Mouse (Mus musculus) midbrain, embryonic 13.5 days (tissue): ENCODE measurements around the gene Psmd2. TPM values are rescaled to one million over a fixed set of nuclear protein-coding genes. Genes with fewer than 3 reads are reported as not detected.
A peak's percentile ranks its signal among the peaks of the same experiment; 100 is the strongest.
"Not testable (repeated sequence)": the region's sequence is repeated elsewhere in the genome, so short reads cannot be mapped to it uniquely, and the experiment has no call there.

Source experiments
- ATAC-seq: fragments of 200-750 bp; cut with Nextera tagmentation; 2 replicates; pipeline ENCODE4 v1.8.0; 2017; ENCODE audit warnings: mild to moderate bottlenecking, moderate TSS enrichment, moderate library complexity
- H3K27ac ChIP-seq: fragments of 300-500 bp; sonication (generic); 2 replicates; pipeline ENCODE4 v1.5.1; 2015; ENCODE audit warnings: inconsistent platforms, mild to moderate bottlenecking, moderate library complexity
- H3K27me3 ChIP-seq: fragments of 300-500 bp; sonication (generic); 2 replicates; pipeline ENCODE4 v1.6.1; 2015; ENCODE audit warnings: mild to moderate bottlenecking, inconsistent platforms
- H3K36me3 ChIP-seq: fragments of 300-500 bp; sonication (generic); 2 replicates; pipeline ENCODE4 v1.6.1; 2015; ENCODE audit warnings: mild to moderate bottlenecking, inconsistent platforms
- H3K4me1 ChIP-seq: fragments of 300-500 bp; sonication (generic); replicated peaks from 2 replicates; pipeline ENCODE4 v1.6.1; 2015; ENCODE audit warnings: inconsistent platforms
- H3K4me2 ChIP-seq: fragments of 300-500 bp; sonication (generic); replicated peaks from 2 replicates; pipeline ENCODE4 v1.6.1; 2015; ENCODE audit warnings: moderate library complexity, mild to moderate bottlenecking, inconsistent platforms
- H3K4me3 ChIP-seq: fragments of 300-500 bp; sonication (generic); replicated peaks from 2 replicates; pipeline ENCODE4 v1.5.1; 2015; ENCODE audit warnings: mild to moderate bottlenecking, inconsistent platforms
- H3K9ac ChIP-seq: fragments of 300-500 bp; sonication (generic); replicated peaks from 2 replicates; pipeline ENCODE4 v1.6.1; 2015; ENCODE audit warnings: mild to moderate bottlenecking, inconsistent platforms
- H3K9me3 ChIP-seq: fragments of 300-500 bp; sonication (generic); 2 replicates; pipeline ENCODE4 v1.6.1; 2016; ENCODE audit warnings: mild to moderate bottlenecking, inconsistent platforms
- WGBS: fragments of 180-500 bp; shearing (Covaris S2); methylation state at CpG from one replicate; pipeline ENCODE4 v1.1.7; 2015; 5-methylcytosine and 5-hydroxymethylcytosine counted together
- polyA plus RNA-seq: library from polyadenylated mRNA; unstranded; fragments of >200 nt; fragmentation: Nextera tagmentation; extraction: Ambion mirVana; gene quantifications from 2 replicates; pipeline ENCODE4 v1.2.1, GENCODE M21; 2015

Psmd2 gene
- polyA plus RNA-seq, 1 experiment from 2014 or later = 380 TPM

DNA sequence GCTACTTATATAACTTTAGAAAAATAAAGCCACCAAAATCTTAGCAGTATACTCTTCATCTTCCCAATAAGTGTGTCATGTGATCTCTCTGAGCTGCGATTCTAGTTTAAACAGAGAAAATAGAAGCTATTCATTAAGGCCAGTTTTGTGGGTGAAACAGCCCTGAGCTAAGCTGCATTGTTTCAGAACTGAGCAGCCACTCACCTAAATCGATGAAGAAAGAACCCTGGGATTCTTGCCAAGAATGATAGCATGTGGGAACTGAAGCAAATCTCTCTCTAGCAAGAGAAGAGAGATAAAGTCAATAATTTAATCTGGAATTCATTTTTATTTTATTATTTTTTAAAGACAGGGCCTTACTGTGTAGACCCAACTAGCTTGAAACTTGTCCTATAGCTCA is 28.2 kb upstream of the Psmd2 start:
- H3K36me3 ChIP-seq = no peaks in the 10 kb centered on the region
- H3K4me1 ChIP-seq = peaks cover 34% of the 10 kb centered on the region
- H3K4me3 ChIP-seq = no peak overlapping the region
- no peak for ATAC-seq
- H3K4me2 ChIP-seq = no peak overlapping the region
- no peaks in the 10 kb centered on the region for H3K9me3 ChIP-seq
- H3K27ac ChIP-seq = no peak overlapping the region
- no peaks in the 10 kb centered on the region for H3K27me3 ChIP-seq
- WGBS = 41% methylated on average over 2 of the region's 2 CpGs
- 0 out of 2 replicates have a peak overlapping the region, but pooled peaks have one; percentile 92 for H3K9ac ChIP-seq

DNA sequence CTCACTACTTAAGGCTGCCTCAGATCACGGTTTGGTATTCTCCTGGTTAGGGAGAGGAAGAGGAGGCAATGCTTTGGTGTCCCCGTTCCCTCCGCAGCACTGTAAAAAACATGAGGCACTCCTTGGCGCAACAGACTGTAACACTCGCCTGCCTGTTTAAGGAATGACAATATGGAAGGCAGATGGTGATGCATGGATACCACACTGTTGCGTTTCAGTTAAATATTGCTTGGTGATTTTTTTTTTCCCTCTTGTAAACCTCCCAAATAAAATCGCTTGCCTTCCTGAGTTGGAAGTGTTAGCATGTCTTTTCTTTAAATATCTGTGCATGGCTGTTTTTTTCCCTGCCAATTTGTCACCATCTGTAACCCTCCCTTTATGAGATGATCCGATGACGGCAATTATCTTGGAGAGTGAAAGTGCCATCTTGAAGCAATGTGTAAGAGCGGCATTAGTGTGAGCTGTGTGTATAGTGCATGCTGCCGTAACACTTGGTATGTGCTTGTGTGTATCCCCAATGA is 22.5 kb upstream of the Psmd2 start:
- peaks cover 17% of the 10 kb centered on the region for H3K4me1 ChIP-seq
- ATAC-seq = 0 out of 2 replicates have a peak, but pooled peaks have one; percentile 31
- WGBS = 64% methylated on average over 11 of the region's 11 CpGs
- peaks cover 7% of the 10 kb centered on the region; the same call in 1 of the 2 replicates for H3K36me3 ChIP-seq
- no peak overlapping the region for H3K9ac ChIP-seq
- peak overlapping the region; percentile 66; the same call in 1 of the 2 replicates for H3K4me3 ChIP-seq
- no peaks in the 10 kb centered on the region for H3K9me3 ChIP-seq
- peaks cover 6% of the 10 kb centered on the region; the same call in 1 of the 2 replicates for H3K27me3 ChIP-seq
- H3K27ac ChIP-seq = no peak overlapping the region
- H3K4me2 ChIP-seq = peak overlapping the region; percentile 94

DNA sequence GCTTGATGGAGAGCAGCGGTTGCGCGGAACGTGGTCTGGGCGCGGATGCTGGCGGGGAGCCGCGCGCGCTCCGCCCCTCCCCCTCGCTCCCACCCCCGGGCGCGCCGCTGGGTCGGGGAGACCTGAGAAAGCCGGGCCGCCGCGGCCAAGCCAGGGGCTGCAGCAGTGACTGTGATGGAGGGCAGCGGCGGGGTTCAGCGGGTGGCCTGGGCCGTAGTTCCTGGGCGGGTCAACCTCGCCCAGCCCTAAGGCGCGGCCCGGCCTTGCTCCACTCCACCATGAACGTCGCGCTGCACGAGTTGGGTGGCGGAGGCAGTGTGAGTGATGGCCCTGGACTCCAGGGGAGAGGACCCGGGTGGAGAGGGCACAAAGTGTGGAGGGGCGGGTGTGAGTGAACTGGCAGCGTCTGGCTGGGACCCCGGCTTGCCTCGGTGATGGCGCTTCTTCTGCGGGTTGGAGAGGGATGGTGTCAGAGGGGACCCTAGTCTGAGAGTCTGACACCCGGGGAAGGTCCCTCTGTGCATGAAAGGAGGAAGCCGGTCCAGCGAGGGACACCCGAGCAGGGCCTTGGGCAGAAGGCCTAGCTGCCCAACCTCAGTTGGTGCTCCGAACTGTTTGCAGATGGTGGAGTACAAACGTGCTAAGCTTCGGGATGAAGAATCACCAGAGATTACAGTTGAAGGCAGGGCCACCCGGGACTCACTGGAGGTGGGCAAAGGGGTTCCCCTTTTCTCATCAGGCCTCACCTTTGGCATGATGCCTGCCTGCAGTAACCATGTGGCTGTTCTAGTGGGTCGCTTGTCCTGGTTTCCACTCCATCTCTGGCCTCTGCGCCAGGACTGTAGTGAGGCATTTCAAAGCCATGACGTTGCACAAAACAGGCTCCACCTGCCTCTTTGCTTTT is 21.5 kb upstream of the Psmd2 start, which contains the start of gene Ece2:
Gene Ece2, plus strand, starts transcription at position 98 of the 904 bp plus-strand sequence.
- peak within 1 kb of the TSS; percentile 66 for H3K4me3 ChIP-seq
- H3K9ac ChIP-seq = peak within 1 kb of the TSS; percentile 82
- H3K4me1 ChIP-seq = peaks cover 17% of the 10 kb centered on the region
- ATAC-seq = peak; percentile 71
- no peak within 1 kb of the TSS for H3K27ac ChIP-seq
- 8% methylated on average over 53 of the region's 54 CpGs for WGBS
- peaks cover 6% of the 10 kb centered on the region; the same call in 1 of the 2 replicates for H3K27me3 ChIP-seq
- peak within 1 kb of the TSS; percentile 94 for H3K4me2 ChIP-seq
- H3K9me3 ChIP-seq = no peaks in the 10 kb centered on the region
- peaks cover 7% of the 10 kb centered on the region; the same call in 1 of the 2 replicates for H3K36me3 ChIP-seq

DNA sequence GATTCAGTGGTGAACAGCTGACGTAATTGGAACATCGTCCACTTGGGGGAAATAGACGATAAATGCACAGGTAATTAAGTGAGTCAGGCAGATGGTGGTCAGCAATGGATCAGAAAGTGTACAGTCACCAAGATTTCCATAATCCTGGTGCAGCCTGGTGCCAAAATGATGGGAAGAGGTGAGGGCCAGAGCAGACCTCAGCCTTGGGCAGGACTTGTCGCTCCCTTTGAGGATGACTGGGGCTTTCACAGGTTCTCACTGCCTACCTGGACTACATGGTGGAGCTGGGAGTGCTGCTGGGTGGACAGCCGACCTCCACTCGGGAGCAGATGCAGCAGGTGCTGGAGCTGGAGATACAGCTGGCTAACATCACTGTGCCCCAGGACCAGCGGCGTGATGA is 14.0 kb upstream of the Psmd2 start:
- H3K4me3 ChIP-seq = no peak overlapping the region
- H3K4me1 ChIP-seq = 0 out of 2 replicates have a peak, but pooled peaks cover 4% of the 10 kb centered on the region
- H3K9me3 ChIP-seq = no peaks in the 10 kb centered on the region
- H3K4me2 ChIP-seq = no peak overlapping the region
- no peak for ATAC-seq
- 86% methylated on average over 8 of the region's 8 CpGs for WGBS
- no peak overlapping the region for H3K27ac ChIP-seq
- no peaks in the 10 kb centered on the region for H3K27me3 ChIP-seq
- peaks cover 5% of the 10 kb centered on the region; the same call in 1 of the 2 replicates for H3K36me3 ChIP-seq
- no peak overlapping the region for H3K9ac ChIP-seq

DNA sequence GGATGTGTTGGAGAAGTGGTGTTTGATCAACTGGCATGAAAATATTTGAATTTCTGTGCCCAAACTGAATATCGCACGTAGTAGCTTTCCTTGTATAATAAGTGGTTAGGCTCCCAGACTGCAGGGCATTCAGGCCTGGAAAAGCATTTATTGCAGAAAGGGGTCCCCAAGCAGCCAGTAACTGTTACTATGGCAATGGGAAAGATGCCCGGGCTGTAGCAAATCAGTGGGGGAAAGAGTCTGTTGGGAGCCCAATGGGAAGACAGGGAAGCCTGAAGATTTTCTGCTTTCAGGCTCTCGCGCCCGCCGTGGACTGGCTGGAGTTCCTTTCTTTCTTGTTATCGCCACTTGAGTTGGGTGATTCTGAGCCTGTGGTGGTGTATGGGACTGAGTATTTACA is 13.1 kb upstream of the Psmd2 start:
- ATAC-seq = no peak
- H3K4me2 ChIP-seq = no peak overlapping the region

DNA sequence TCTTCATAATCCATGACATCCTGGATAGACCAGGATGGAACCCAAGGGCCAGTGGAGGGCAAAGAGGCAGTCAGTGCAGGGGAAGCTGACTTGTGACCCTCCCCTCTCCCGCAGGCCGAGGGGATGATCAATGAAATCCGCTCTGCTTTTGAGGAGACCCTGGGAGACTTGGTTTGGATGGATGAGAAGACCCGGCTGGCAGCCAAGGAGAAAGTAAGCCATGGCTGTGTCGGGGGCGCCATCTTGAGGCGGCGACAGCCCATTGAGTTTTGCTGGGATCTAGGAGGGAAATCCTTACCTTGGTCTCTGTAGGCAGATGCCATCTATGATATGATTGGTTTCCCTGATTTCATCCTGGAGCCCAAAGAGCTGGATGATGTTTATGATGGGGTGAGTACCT is 9.3 kb upstream of the Psmd2 start:
- Histone ChIP-seq H3K4me2 (no peak overlapping the region), H3K27me3 (no peaks in the 10 kb centered on the region), H3K9me3 (no peaks in the 10 kb centered on the region), H3K36me3 (peaks cover 7% of the 10 kb centered on the region; the same call in 1 of the 2 replicates), H3K4me3 (no peak overlapping the region), H3K27ac (no peak overlapping the region), H3K9ac (no peak overlapping the region), H3K4me1 (0 out of 2 replicates have a peak, but pooled peaks cover 4% of the 10 kb centered on the region)
- peak; percentile 76; the same call in 1 of the 2 replicates for ATAC-seq
- 2% methylated on average over 8 of the region's 8 CpGs for WGBS

More for the DNA sequence above, 13.1 kb upstream of the Psmd2 start:
- Histone ChIP-seq H3K27me3 (no peaks in the 10 kb centered on the region), H3K9me3 (no peaks in the 10 kb centered on the region), H3K27ac (no peak overlapping the region), H3K36me3 (no peaks in the 10 kb centered on the region), H3K9ac (no peak overlapping the region), H3K4me3 (no peak overlapping the region), H3K4me1 (0 out of 2 replicates have a peak, but pooled peaks cover 4% of the 10 kb centered on the region)
- 76% methylated on average over 8 of the region's 8 CpGs for WGBS

DNA sequence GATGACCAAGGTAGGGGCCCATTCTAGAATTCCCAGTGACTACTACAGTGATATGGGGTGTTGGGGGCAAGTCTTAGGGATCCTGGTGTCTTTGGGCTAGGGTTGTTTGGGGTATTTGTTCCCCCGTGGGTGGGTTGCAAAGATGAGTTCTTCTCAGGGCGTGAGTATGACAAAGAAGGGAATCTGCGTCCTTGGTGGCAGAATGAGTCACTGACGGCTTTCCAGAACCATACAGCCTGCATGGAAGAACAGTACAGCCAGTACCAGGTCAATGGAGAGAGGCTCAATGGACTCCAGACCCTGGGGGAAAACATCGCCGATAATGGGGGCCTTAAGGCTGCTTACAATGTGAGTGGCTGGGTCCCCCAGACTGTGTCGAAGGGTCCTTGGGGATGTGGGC is 7.5 kb upstream of the Psmd2 start:
- Histone ChIP-seq H3K9me3 (no peaks in the 10 kb centered on the region), H3K27ac (no peak overlapping the region), H3K4me2 (no peak overlapping the region), H3K9ac (no peak overlapping the region; the same call in 1 of the 2 replicates), H3K4me3 (no peak overlapping the region), H3K36me3 (peaks cover 7% of the 10 kb centered on the region; the same call in 1 of the 2 replicates), H3K27me3 (no peaks in the 10 kb centered on the region), H3K4me1 (no peaks in the 10 kb centered on the region)
- ATAC-seq = no peak
- WGBS = 86% methylated on average over 7 of the region's 7 CpGs

DNA sequence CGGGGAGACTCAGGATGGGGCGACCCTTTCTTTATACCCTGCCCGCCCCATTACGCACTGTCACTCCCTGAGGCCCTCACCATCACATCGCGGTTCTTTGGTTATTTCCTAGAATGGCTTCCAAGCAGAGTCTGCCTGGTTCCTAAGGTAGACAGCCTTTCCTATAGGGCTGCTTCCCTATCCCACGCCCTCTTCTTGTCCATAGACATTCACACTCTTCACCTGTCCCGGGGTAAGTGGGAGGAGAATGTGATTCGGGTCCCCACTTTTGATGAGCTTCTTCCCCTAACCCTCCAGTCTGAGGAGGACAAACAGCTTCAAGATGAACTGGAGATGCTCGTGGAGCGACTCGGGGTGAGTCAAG is 477 bp downstream of the Psmd2 start:
- peak overlapping the region; percentile 73 for H3K27ac ChIP-seq
- peaks cover 27% of the 10 kb centered on the region for H3K36me3 ChIP-seq
- H3K27me3 ChIP-seq = no peaks in the 10 kb centered on the region
- ATAC-seq = no peak
- H3K4me3 ChIP-seq = peak overlapping the region; percentile 90
- peak overlapping the region; percentile 90 for H3K9ac ChIP-seq
- 13% methylated on average over 12 of the region's 12 CpGs for WGBS
- H3K4me2 ChIP-seq = peak overlapping the region; percentile 81
- no peaks in the 10 kb centered on the region for H3K9me3 ChIP-seq
- peaks cover 22% of the 10 kb centered on the region for H3K4me1 ChIP-seq

DNA sequence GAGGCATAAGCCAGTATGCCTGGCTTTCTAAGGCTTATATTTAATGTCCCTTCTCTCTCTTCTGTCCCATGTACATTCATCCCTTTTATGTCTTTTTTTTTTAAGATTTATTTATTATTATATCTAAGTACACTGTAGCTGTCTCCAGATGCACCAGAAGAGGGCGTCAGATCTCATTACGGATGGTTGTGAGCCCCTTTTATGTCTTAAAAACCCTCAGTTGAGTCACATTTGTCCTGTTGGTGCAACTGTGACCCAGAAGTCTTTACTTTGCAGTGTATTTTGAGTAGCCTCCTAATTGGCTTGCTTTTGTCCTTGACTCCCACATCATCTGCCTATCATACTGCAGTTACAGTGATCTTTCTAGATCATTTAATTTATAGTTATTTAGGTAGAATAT is 1.9 kb downstream of the Psmd2 start:
- Histone ChIP-seq H3K4me3 (0 out of 2 replicates have a peak overlapping the region, but pooled peaks have one; percentile 90), H3K4me2 (peak overlapping the region; percentile 81), H3K36me3 (peaks cover 41% of the 10 kb centered on the region), H3K4me1 (peaks cover 22% of the 10 kb centered on the region), H3K27ac (no peak overlapping the region), H3K9ac (no peak overlapping the region; the same call in 1 of the 2 replicates), H3K9me3 (no peaks in the 10 kb centered on the region), H3K27me3 (no peaks in the 10 kb centered on the region)
- 62% methylated on average over 2 of the region's 2 CpGs for WGBS
- ATAC-seq = no peak

DNA sequence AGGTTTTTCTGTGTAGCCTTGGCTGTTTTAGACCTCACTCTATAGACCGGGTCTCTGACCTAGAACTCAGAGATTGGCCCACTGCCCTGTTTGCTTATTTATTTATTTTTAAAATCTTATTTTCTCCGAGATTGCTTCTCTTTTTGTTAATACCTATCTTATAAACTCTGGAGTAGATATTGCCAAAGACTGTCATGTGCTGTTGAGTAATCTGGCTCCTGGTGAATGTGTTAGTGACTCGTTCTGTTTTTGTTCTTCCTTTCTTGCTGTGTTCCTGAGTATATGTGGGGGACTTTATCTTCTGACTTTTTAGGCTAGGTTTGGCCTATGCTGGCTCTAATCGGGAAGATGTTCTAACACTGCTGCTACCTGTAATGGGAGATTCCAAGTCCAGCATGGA is 6.2 kb downstream of the Psmd2 start:
- H3K4me2 ChIP-seq = no peak overlapping the region
- 96% methylated on average over 4 of the region's 4 CpGs for WGBS
- H3K4me1 ChIP-seq = peaks cover 10% of the 10 kb centered on the region
- H3K9ac ChIP-seq = no peak overlapping the region
- H3K27ac ChIP-seq = no peak overlapping the region
- H3K4me3 ChIP-seq = no peak overlapping the region
- peaks cover 83% of the 10 kb centered on the region for H3K36me3 ChIP-seq
- no peaks in the 10 kb centered on the region for H3K27me3 ChIP-seq
- H3K9me3 ChIP-seq = no peaks in the 10 kb centered on the region
- no peak for ATAC-seq

DNA sequence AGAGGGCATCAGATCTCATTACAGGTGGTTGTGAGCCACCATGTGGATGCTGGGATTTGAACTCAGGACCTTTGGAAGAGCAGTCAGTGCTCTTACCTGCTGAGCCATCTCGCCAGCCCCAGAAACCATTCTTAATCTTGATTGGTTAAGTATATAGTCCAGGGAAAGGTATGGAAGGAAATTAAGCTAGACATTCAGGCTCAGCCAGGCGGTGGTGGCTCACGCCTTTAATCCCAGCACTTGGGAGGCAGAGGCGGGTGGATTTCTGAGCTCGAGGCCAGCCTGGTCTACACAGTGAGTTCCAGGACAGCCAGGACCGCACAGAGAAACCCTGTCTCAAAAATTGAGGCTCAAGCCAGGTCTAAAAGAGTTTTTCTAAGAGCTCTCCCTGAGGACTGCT is 16.6 kb downstream of the Psmd2 start, which contains the start of gene Eif4g1:
Gene Eif4g1, plus strand, starts transcription at position 301 of the 400 bp plus-strand sequence.
- not testable (repeated sequence) for H3K9me3 ChIP-seq, H3K4me3 ChIP-seq, H3K27me3 ChIP-seq, H3K9ac ChIP-seq, H3K4me2 ChIP-seq, ATAC-seq, H3K4me1 ChIP-seq, H3K27ac ChIP-seq
- WGBS = 93% methylated on average over 3 of the region's 6 CpGs
- H3K36me3 ChIP-seq = peaks cover 28% of the 10 kb centered on the region

DNA sequence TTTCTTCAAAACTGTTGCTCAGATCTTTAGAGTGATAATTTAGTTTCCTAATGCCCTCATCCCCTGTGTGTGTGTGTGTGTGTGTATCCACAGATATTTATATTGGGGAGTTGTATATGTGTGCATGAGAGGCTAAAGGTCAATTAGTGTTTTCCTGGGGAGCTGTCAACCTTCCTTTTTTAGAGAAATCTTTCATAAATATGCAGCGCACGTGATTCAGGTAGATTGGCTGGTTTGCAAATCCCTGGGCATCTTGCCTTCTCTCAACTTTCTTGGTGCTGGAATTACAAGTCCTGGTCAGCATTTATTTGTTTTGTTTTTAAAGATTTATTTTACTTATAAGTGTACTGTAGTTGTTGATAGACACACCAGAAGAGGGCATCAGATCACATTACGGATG is 18.8 kb downstream of the Psmd2 start:
- Histone ChIP-seq H3K4me1 (peaks cover 23% of the 10 kb centered on the region), H3K9me3 (no peaks in the 10 kb centered on the region), H3K4me3 (no peak overlapping the region), H3K36me3 (peaks cover 15% of the 10 kb centered on the region), H3K9ac (no peak overlapping the region), H3K27ac (no peak overlapping the region), H3K27me3 (no peaks in the 10 kb centered on the region), H3K4me2 (no peak overlapping the region)
- no peak for ATAC-seq
- WGBS = 92% methylated on average over 3 of the region's 3 CpGs
